Mouse (Mus musculus) adrenal gland, adult 18-20 months (tissue): ENCODE measurements at regions not wholly inside any gene's neighbourhood (a gene's known extent, or its start where the extent isn't known, plus 50 kb on each side); places are given as distances from the start of the nearest gene placed in this dataset.
A peak's percentile ranks its signal among the peaks of the same experiment; 100 is the strongest.

Experiments
- DNase-seq, 2 experiments: peaks; one replicate each; pipeline ENCODE4 v3.0.0; 2021 to 2022; ENCODE audit warnings: low spot score in 2 of 2

DNA sequence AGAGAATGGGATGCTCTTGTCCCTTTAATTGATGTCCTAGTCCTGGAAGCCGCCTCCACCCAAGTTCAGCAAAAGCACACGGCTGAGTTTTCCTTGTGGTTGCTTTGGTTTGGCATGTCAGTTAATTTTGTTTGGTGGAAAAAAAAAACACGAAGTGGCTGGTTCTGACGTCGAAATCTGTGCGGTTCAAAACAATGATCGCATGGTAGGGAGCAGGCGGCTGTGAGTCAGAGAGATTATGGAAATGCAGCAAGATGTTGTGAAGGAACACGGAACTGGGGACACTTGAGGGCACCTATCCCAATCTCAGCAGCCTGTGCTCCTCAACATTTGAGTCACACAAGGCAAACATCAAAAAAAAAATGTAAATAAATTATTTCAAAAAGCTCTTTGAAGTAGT lies 266.1 kb downstream of the Gm826 start:
- DNase-seq = no peak

DNA sequence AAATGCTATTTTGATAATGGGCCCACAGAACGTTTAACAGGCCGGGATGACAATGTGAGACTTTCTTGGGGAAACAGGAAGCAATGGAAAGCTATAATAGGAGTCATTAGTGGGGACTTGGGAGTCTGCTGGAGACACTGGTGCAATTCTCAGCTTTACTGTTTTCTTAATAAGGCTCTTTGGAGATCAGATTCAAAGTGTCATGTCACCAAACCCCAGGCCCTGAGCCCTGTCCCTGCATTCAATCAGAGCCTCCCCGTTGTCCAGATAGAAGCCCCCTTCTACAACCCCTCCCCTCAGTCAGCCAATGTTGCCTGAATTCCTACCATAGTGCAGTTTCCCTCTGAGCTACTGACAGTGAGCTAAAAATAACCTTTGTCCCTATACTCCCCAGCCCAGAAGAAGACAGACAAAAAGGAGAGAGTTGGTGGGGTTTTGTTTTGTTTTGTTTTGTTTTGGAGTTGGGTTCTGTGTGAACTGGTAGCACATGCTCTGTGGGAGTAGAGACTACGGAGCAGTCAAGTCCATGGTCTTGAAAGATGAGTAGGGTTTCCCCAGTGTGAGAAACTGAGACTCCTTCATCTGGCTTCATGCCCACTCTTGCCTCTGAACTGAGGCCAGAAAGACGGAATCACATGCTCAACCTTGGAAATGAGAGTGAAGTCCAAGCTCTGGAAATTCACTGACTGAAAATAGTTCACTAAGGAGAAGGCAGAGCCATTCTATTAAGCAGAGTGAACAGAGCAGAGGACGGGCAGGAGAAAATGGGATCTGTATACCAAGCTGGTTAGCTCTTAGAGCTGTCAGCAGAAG lies 267.3 kb downstream of the Gm826 start:
- DNase-seq = peak; percentile 50

DNA sequence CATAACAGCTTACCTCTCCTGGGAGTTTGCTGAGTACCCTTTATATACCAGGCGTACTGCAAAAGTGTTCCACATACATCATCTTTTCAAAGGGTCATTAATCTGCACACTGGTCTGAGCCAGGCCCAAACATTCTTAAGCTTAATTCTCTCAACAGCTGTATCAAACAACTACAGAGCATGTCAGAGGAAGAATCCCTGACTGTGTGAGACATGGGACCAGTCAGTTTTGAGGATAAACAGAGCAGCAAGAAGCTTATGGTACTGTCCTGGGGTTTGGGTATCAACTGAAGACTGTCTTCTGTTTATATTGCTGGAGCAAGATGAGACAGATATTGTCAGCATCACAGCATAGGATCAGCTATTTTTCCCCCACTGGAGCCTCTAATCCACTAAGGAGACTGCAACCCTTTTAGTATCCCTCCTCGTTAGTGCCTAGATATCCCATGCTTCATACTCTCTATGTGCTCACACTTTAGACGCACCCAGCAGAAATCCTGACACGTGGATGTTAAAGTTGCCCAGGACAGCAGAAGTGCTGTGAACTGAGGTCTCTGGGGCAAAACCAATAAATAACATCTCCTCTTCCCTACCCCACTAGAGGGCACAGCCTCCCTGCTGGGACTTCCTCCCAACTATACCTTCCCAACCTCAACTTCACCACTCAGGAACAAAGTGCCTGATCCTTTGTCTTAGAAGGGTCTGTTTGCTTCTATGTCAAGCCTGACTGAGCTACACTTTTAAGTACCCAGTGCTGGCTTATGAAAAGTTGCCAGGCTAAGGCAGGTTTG lies 271.6 kb downstream of the Gm826 start:
- no peak for DNase-seq

DNA sequence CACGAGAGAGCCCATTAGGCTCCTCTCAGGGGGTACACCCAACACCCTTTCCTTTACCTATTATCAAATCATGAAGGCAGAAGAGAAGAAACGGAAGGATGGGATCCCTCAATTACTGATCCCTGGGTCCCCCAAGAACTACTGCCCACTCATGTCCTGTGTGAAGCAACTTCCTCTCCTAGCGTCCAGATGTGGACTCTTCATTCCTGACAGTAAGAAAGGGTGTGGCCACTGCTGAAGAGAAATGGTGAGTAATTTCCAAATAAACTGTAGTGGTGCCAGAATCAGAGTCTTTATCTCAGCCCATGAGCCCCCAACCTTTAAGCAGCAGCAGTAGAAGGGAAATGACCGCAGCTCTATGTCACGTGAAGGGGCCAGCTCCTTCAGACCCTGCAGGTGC lies 273.9 kb downstream of the Gm826 start:
- DNase-seq = no peak

DNA sequence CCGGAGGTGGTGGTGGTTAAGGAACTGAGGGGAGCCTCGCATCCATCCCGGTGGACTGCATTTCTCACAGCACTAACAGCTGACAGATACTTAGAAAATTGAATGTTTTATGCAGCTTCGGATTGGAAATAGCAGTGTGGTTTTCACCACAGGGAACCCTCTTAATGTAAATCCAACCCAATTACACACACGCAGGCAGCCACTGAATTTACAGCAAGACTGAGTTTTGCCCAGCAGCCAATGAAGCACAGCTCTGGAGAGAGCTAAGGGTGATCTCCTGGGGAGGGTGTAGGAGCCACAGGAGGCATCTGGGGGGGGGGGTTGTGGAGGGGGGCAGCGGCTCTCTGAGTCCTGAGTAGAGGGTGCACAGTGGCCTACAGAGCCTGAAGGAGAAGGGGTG lies 276.8 kb downstream of the Gm826 start:
- DNase-seq = no peak

DNA sequence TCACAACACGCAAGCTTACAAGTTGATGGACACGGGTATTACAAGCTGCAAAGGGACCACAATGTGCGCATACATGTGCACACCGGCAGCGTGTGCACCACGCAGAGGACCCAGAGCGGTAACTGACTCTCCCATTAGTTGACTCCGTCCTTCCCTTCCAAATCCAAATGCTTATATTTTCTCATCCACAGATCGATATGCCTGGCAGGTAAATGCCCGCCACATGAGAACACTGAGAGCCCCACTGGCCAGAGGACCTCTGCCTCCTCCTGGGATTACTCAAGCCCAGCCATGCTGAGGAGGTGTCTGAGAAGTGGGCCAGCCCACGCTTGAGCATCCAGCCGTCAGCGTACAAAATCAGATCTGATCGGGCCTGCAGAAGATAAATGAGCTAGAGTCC lies 279.6 kb downstream of the Gm826 start:
- DNase-seq = no peak

DNA sequence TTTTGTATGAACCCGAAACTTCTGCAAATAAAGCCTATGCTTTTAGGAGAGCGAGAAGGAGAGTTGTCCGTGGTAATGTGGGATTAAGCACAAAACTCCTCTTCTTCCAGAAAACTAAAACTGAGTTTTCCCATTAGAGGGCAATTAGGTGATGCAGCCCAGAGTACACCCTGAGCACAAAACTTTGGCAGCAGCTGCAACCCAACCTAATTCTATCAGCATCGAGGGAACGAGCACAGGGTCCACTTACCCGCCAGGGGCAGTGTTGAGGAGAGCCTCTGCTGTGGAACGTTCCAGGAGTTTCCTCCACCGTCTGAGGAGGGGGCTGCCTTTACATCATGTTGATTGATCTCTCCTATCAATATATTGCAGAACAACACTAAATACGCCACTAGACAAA lies 285.7 kb downstream of the Gm826 start:
- no peak for DNase-seq

DNA sequence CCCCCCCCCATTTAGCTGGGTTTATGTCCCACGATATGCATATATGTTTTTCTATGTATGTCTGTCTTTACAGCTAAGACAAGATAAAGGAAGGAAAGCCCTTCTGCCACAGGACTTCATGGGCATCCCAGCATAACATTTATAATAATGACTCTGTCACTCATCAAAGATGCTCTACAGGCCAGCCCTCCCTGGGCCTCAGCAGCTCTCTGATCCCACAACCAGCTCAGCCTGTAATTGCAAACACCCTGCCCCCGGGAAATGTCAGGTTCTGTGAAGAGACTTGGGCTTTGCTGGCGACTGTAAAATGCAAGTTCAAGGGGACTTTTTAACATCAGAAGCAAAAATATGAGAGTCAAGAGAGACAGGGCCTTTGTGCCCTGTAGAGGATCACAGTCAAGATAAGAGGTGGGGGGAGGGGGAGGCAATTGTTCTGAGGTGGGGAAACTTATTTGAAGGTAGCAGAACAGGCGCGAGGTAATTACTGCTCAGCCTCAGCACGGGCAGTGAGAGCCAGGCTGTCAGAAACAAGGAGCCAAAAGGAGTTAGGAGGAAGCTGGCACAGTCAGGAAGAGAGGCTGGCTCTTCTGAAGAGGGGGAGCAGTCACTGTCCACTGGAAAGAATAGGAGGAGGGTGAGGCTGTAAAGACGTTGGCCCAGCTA lies 286.9 kb downstream of the Gm826 start:
- no peak for DNase-seq

DNA sequence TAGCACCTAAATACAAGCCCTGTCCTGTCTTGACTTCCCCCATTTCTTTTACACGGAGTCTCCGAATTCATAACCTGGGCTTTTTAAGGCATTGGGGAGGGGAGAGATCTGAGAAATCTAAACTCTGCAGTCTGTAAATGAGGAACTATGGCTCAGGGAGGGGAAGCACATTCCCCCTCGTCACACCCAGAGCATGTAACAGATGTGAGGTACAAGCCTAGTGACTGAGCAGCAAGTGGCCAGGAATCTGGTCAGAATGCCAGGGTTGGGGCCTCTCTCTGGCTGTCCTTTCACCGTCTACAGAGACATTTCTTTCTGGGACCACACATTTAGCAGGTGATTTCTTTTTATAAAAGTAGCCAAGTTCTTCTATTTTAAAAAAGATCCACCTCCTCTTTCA lies 289.4 kb downstream of the Gm826 start:
- DNase-seq = no peak

DNA sequence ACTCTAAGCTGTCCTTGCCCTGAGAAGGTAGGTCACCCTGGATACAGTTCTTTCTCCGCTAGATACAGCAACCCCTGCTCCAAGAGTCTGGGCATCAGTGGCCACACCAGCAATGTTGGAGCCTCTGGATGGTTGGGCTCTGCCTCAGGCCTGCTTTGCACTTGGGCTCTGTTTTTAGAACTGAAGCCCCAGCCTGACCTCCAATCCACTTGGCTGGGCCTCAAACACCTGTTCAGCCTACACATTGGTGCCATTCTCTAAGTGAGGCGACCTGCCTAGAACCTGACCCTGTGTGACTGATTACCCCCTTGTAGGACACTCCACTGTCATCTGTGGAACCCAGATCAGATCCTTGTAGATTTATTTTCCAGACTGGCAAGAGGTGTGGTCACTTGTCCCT lies 289.8 kb downstream of the Gm826 start:
- DNase-seq = no peak

DNA sequence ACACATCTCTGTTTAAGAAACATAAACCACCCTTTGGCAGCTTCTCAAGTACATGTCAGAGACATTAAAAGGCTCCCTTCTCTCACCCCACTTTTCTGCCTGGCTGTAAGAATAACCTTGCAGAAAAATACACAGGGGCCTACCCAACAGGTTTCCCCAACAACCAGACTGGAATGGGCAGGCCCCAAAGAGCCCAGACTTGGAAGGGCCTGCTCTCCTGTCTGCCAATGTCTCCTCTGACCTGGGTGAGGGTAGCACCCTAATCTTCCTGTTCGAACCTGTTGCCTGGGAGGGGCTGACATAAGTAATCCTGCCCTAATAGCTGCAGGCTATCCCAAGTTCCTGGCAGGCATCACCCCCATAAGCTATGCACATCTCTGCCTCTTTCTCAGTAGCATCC lies 304.5 kb downstream of the Gm826 start:
- DNase-seq = no peak

DNA sequence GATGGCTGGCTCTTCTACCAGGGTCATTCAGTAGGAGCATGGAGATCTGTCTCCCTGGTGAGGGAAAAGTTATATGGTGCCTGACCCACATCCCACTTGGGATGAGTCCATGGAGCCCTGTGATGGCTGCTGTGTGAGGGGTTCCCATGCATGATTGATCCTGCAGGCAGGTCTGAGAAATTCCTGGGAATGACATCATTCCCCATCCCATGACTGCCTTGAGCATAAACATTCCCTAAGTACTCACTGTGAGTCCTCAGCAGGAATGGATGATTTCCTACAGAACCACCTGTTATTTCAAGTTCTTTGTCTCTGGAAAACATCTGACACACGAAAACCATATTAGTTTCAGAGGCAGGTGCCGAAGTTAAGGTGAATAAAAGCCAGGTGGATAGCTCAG lies 305.5 kb downstream of the Gm826 start:
- no peak for DNase-seq

DNA sequence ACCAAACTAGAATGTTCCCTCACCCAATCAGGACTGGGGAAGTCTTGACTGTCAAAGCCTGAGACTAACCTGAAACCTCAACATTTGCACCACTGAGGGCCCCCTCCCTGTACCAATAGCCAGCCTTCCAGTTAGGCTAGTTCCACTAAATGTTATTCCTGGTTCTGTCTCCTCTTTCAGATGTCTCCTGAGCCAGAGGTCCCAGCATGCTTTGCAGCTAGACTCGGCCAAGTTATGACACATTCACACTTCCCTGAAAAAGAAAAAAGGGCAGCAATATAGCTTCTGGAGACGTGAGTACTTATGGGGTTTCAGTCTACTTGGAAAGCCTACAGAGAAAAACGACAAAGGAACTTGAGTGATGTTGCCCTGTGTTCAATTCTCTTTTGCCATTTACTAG lies 308.1 kb downstream of the Gm826 start:
- DNase-seq = no peak

DNA sequence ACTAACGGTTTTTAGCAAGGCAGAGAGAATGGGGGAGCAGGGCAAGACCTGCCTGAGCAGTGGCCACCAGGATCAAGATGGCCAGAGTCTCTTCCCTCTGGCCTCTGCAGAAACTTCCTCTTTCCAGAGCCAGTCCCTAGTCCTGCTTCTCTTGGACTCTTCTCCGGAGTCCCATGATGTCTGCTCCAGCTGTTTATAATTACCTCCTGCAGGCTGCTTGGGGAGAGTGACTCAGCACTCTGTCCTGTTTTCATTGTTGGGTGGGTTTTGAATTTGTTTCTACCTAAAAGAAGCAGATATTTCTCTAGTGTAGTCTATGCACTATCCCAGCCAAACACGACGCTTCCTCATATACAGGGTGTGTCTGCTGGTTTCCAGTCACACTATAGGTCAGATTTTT lies 312.4 kb downstream of the Gm826 start:
- no peak for DNase-seq

DNA sequence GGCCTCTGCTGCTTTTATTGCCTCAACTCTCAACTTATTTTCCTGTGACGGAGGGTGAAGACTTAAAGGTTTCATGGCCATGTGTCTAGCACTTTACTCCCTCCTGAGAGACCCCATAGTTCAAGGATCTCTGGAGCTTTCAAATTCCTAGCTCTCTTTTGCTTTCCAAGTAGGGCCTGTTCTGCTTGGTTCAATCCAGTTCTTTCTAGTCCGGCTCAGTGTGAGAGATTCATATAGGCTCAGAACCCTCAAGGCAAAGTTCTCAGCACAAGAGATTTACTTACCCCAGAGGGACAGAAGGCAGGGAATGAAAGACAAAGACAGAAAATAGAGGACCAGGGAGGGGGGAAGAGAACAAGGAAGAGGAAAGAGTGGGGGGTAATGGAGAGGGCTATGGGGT lies 313.1 kb downstream of the Gm826 start:
- no peak for DNase-seq

DNA sequence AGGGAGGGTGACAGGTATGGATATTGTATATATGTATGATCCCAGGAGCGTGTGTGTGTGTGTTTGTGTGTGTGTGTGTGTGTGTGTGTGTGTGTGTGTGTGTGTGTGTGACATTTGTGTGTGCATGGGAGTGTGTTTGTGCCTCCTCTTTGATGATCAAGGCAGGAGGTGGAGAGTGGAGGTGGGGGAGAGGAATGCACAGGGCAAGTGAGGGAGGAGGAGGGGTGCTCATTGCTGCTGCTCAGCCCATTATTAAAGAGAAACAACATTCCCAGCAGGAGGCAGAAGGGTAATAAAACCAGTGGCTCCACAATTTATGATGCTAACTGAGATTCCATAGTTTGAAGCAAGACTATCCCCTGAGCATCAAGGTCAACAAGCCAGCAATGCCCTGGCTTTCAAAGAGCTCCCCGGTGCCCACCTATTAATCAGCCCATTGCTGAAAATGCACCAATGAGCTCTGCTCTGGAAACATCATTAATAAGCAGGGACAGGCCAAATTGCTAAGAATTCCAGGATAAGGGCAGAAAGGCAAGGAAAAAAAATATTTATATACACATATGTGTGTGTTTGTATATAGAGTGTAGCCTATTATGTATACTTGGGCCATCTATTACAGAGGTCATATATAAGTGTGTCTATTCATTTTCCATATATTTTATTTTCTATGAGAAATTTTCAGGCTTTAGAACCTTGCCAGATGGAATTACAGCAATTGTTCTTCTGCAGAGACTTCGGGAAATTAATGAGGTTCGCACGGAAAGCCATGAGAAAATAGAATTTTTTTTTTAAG lies 316.7 kb downstream of the Gm826 start:
- no peak for DNase-seq

DNA sequence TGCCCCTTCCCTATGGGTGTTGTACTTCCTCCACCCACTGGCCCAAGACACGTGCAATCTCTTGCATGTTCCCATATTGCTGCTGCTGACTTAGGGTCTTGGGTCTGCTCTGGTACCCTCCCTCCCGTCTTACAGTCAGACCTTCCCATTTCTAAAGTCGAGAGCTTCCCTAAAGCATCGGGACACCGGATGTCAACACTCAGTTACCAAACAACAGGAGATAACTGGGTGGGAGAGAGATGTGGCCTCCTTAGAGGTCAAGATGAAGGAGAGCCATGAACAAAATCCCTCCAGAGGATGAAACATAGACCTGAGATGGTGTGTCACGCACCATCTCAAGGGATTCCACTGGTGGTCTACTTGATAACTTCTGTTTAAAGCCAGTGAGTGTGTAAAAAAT lies 322.5 kb downstream of the Gm826 start:
- DNase-seq = no peak

DNA sequence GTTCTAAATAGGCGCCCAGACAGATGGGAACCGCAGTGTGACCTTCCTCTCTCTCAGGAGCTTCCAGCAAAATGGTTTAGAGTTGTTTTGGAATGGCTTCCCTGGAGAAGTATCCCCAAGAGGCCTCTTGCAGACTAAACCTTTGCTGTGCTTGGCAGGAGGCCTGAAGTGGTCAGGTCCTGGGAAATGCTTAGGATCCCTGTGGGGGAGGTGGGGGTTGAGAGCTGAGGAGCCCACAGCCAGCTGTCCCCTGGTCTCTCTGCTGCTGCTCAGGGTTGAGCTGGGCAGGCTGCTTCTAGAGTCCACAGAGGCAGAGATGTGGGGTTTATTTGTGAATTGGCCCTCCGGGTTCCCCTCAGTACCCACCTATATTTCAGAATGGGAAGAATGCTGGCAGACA lies 331.3 kb downstream of the Gm826 start:
- DNase-seq = no peak

DNA sequence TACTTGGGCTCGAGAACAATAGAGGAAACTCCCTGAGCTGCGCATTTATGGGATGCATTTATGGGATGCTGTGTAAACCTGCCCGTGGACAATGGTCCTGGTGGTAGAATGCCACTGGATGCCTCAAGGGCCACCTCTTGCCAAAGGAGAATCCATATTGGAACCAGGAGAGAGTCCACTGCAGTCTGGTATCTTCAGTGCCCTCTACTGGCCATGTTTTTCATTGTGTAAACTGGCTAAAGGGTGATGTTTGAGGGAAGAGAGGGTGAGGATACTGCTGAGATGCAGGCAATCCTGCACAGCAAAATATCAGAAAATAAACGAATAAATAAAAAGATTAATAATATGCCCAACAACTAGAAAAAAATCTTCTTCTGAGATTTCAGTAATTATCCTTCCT lies 333.5 kb downstream of the Gm826 start:
- DNase-seq = peak in 1 of 2 experiments; percentile 37

DNA sequence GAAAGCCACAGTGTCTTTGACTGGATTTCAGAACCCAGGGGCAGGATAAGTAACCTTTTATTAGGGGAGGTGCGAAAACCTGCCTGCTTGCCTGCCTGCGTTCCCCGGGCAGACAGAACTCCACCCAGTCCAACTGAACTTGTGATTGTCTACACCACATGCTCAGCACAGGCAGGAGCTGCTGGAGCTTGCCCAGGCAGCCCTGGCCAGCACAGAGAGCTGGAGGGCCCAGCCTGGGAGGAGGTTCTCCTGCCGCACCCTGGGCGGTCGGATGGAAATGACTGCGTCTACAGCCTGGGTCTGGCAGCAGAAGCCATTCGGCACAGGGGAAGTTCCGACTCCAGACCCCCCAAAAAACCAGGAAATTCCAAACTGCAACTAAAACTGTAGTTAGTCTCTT lies 336.6 kb downstream of the Gm826 start:
- no peak for DNase-seq

DNA sequence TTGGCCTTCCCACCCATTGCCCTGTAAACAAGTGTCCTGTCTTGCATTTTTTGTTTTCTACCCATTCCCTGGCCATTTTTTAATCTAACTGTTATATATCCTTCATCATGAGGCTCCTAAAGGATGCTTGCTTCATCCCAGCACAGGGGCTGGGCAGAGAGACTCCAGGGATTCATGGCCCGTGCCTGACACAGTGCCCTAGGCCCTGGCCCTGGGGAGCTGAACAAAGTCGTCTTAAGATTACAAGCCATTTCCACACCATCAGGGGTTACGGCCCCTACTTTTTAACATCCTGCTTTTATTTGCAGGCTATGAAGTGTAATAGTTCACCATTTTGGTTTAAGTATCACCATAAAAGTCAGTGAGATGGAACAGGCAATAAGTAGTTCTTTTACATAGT lies 339.5 kb downstream of the Gm826 start:
- DNase-seq = no peak
